Mouse (Mus musculus) ES-Bruce4 (cell line): ENCODE results near the gene Chd8.

Source experiments
- CTCF ChIP-seq: IDR thresholded peaks from one replicate; pipeline ENCODE4 v1.8.1; 2011; ENCODE audit warnings: low read depth, low read length
- EP300 ChIP-seq: IDR thresholded peaks from 2 replicates; pipeline ENCODE4 v1.6.1; 2011; ENCODE audit warnings: low read depth, low read length; ENCODE audit not compliant: insufficient read depth

DNA sequence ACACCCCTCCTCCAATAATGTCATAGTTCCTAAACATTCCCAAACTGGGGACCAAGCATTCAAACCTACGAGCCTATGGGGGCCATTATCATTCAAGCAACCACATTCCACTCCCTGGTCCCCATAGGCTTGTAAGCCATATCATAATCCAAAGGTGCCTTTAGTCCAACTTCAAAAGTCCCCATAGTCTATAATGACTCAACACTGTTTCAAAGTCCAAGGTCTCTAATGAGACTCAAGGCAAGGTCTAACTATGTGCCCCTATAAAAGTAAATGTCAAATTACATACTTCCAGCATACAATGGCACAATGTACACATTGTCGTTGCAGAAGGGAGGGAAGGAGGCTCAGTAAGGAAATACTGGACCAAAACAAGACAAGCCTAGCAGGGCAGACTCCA, 102.6 kb downstream of the Chd8 start:
- TF ChIP-seq CTCF = no peak
- no peak for TF ChIP-seq EP300
